8 mouse cellular contexts compared by ENCODE assay signal in genomic region chr5:51591537-51592154, GRCm38 (mm10). TPM values are rescaled to one million over a fixed set of nuclear protein-coding genes. Genes with fewer than 3 reads are reported as not detected.
DNase-seq lines count a peak whose midpoint lies in the region; ATAC-seq and TF ChIP-seq lines count a peak whose summit lies in the region.

No protein-coding gene starts in this region.

- H3K4me3 ChIP-seq in kidney, embryonic 16.5 days (ENCODE audit: low read length), result no peak overlapping the region
- H3K4me3 ChIP-seq in lung, postnatal 0 days (ENCODE audit: low read depth, low read length), result no peak overlapping the region

- no peaks in the 10 kb centered on the region for H3K36me3 ChIP-seq in kidney, embryonic 16.5 days (ENCODE audit: insufficient read depth, low read length)
- H3K36me3 ChIP-seq in lung, postnatal 0 days (ENCODE audit: insufficient read depth, low read length), result no peaks in the 10 kb centered on the region

- no peaks in the 10 kb centered on the region for H3K9me3 ChIP-seq in kidney, embryonic 16.5 days (ENCODE audit: low read length)
- H3K9me3 ChIP-seq in lung, postnatal 0 days (ENCODE audit: low read length), result no peaks in the 10 kb centered on the region

- no peak for TF ChIP-seq CTCF in lung, postnatal 0 days (IDR thresholded peaks at IDR 0.05)

- peak overlapping the region; percentile 28 for H3K4me2 ChIP-seq in kidney, embryonic 16.5 days (replicated peaks; ENCODE audit: low read depth, low read length)
- no peak overlapping the region; the same call in 1 of the 2 replicates for H3K4me2 ChIP-seq in lung, postnatal 0 days (replicated peaks; ENCODE audit: low read depth, low read length)

- peak; percentile 41 to 52 for DNase-seq in adrenal gland, postnatal 36 days
- DNase-seq in heart, adult 8-10 months (ENCODE audit: low spot score), result peak; percentile 71
- peak; percentile 59 for DNase-seq in lung, postnatal 0 days (ENCODE audit: low spot score)
- DNase-seq in thymus, postnatal 10 days (ENCODE audit: low spot score in 2 of 2), result no peak
- DNase-seq in frontal cortex, postnatal 25 days (ENCODE audit: low spot score in 2 of 2), result no peak
- no peak for DNase-seq in layer of hippocampus, postnatal 10 days (ENCODE audit: low spot score in 2 of 2)
- no peak for DNase-seq in spleen, adult 18-20 months

- no peaks in the 10 kb centered on the region for H3K27me3 ChIP-seq in kidney, embryonic 16.5 days (ENCODE audit: insufficient read depth, low read length)
- no peaks in the 10 kb centered on the region for H3K27me3 ChIP-seq in lung, postnatal 0 days (replicated peaks; ENCODE audit: insufficient read depth, low read length)

- ATAC-seq in kidney, embryonic 16.5 days (ENCODE audit: low FRiP score, low TSS enrichment), result peak; percentile 88
- ATAC-seq in lung, postnatal 0 days, result peak; percentile 85

- WGBS in kidney, embryonic 16.5 days, result 10% methylated on average over 11 of the region's 11 CpGs
- 5% methylated on average over 11 of the region's 11 CpGs for WGBS in lung, postnatal 0 days

- H3K27ac ChIP-seq in kidney, embryonic 16.5 days (ENCODE audit: low read length), result peak overlapping the region; percentile 20; the same call in 1 of the 2 replicates
- H3K27ac ChIP-seq in lung, postnatal 0 days (ENCODE audit: low read length), result no peak overlapping the region

- peaks cover 11% of the 10 kb centered on the region for H3K4me1 ChIP-seq in kidney, embryonic 16.5 days (ENCODE audit: insufficient read depth, low read length)
- H3K4me1 ChIP-seq in lung, postnatal 0 days (ENCODE audit: insufficient read depth, low read depth, low read length), result peaks cover 4% of the 10 kb centered on the region; the same call in 1 of the 2 replicates

- no peak overlapping the region for H3K9ac ChIP-seq in kidney, embryonic 16.5 days (replicated peaks; ENCODE audit: low read length)
- no peak overlapping the region for H3K9ac ChIP-seq in lung, postnatal 0 days (replicated peaks; ENCODE audit: low read depth)

- no peak for TF ChIP-seq EP300 in lung, postnatal 0 days (IDR thresholded peaks at IDR 0.05)

RNA-seq across cellular contexts. Expression of gene Ppargc1a, which starts 24.1 kb away (rescaled TPM):
- 1 to 10 TPM; 7.6 to 8.3 TPM for total RNA-seq in adrenal gland, postnatal 36 days (2021)
- 100 to 1,000 TPM in 2 of 4 experiments, 10 to 100 TPM in 2; 69.5 to 106 (median 92.6) TPM for total RNA-seq in heart, adult 8-10 months (2022)
- 24.5 and 27.4 TPM in 2 replicates for polyA plus RNA-seq in kidney, embryonic 16.5 days (2015; fragmentation: Nextera tagmentation; extraction: Ambion mirVana)
- polyA plus RNA-seq in lung, postnatal 0 days (2015; fragmentation: Nextera tagmentation; extraction: Ambion mirVana), result 4.0 and 4.8 TPM in 2 replicates
- total RNA-seq in layer of hippocampus, postnatal 10 days (2021), result 10 to 100 TPM; 41.0 to 49.1 TPM

Comparison
In these comparisons a context has a peak if more than half of its experiments do, and no peak if none do; other contexts are left out.
1. DNase-seq: peak in adrenal gland, postnatal 36 days (2 of 2), heart, adult 8-10 months (single experiment) and lung, postnatal 0 days (single experiment); none in thymus, postnatal 10 days (0 of 2), frontal cortex, postnatal 25 days (0 of 2), layer of hippocampus, postnatal 10 days (0 of 2) and spleen, adult 18-20 months (0 of 2).
2. RNA of gene Ppargc1a, which starts 24.1 kb away (total RNA-seq): 69.5 to 106 TPM in heart, adult 8-10 months and 41.0 to 49.1 TPM in layer of hippocampus, postnatal 10 days; 7.6 to 8.3 TPM in adrenal gland, postnatal 36 days; every median in the first group is over 4 times any median in the second.